Mouse (Mus musculus): Measurements from ENCODE around the gene Nup153.

GRCm38 (mm10) chr13:46632796-46633195 lies 94.9 kb downstream of the Nup153 start:
- TF ChIP-seq POLR2A (IDR thresholded peaks at IDR 0.05; ENCODE audit: extremely low read depth, insufficient read depth, low read length) (no peak), CTCF (IDR thresholded peaks at IDR 0.05; ENCODE audit: low read depth, low read length) (no peak)

All from liver, adult 2 months (tissue).